Mouse (Mus musculus): ENCODE measurements around the gene Hoxb4. TPM values are rescaled to one million over a fixed set of nuclear protein-coding genes. Genes with fewer than 3 reads are reported as not detected.

Hoxb4 gene
- polyA plus RNA-seq, 1 experiment from 2014 or later = 0.77 TPM

DNA sequence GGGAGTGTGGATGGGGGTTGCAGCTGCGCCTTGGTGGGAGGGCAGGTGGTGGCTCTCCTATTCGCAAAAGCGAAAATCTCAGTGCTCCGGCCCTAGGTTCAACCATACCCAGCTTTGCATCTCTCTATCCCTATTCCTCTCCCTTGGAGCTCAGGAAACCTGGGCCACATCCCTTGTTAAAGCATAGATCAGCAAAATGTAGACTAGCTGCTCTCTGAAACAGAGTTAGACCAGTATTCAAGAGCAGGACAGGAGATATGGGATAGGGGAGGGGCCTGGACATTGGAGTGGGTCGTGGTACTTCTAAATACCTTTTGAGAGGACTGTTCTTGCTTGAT is 2.8 kb upstream of the Hoxb4 start:
- WGBS (ENCODE audit: insufficient replicate concordance) = 5% methylated on average over 5 of the region's 5 CpGs
- no peaks in the 10 kb centered on the region for H3K9me3 ChIP-seq (replicated peaks; ENCODE audit: control insufficient read depth, low read length)
- peak overlapping the region; percentile 63; the same call in 1 of the 2 replicates for H3K9ac ChIP-seq (ENCODE audit: low read depth, low read length)
- H3K27me3 ChIP-seq (ENCODE audit: control insufficient read depth, insufficient read depth, low read length) = peaks cover 97% of the 10 kb centered on the region
- peaks cover 4% of the 10 kb centered on the region; the same call in 1 of the 2 replicates for H3K4me1 ChIP-seq (ENCODE audit: control insufficient read depth, insufficient read depth, low read length)
- no peaks in the 10 kb centered on the region for H3K36me3 ChIP-seq (ENCODE audit: control insufficient read depth, insufficient read depth, low read length)
- H3K4me3 ChIP-seq (ENCODE audit: low read depth, low read length) = peak overlapping the region; percentile 17; the same call in 1 of the 2 replicates
- peak overlapping the region; percentile 51 for H3K4me2 ChIP-seq
- 0 out of 2 replicates have a peak overlapping the region, but pooled peaks have one; percentile 54 for H3K27ac ChIP-seq (ENCODE audit: low read depth, low read length)
- no peak for ATAC-seq (replicated peaks; ENCODE audit: insufficient number of reproducible peaks, low FRiP score, low TSS enrichment)

DNA sequence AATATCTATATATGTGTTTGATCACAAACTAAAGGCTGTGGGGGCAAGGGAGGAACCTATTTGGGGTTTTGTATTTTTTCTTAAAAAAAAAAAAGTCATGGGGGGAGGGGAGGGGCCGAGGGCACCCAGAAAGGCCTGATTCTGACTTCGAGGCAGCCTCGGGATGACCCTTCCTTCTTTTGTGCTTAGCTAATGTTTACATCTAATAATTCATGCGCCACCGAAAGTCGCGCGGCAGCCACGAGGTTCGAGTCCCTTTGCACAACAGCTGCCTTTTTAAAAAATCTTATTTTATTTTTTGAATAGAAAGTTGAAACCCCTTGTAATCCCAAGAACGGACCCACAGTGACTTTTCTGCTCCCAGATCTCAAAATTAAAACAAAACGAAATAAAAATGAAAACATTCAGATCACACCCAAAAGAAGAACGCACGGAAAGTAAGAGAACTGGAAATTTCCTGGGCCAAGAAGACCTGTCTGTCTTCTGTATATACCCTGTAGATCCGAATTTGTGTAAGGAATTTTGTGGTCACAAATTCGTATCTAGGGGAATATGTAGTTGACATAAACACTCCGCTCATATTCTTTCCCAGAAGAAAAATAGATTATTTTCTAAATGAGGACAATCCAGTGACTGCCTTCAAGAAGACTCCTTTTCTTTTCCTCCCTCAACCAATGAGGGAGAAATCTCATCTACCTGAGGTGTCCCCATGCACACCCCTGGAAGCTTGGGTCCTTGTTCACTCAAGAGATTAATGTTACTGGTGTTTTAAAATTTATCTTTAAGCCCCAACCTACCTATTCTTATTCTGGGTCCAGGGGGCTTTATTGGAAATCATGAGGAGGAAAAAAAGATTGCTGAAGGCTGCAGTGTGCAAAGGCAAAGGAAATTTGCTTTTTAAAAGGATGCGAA is 1.1 kb upstream of the Hoxb4 start:
- peaks cover 94% of the 10 kb centered on the region for H3K27me3 ChIP-seq (ENCODE audit: control insufficient read depth, insufficient read depth, low read length)
- no peak overlapping the region for H3K4me3 ChIP-seq (ENCODE audit: low read depth, low read length)
- no peaks in the 10 kb centered on the region for H3K36me3 ChIP-seq (ENCODE audit: control insufficient read depth, insufficient read depth, low read length)
- peak overlapping the region; percentile 74; the same call in 1 of the 2 replicates for H3K4me2 ChIP-seq
- no peaks in the 10 kb centered on the region for H3K9me3 ChIP-seq (replicated peaks; ENCODE audit: control insufficient read depth, low read length)
- no peak overlapping the region for H3K9ac ChIP-seq (ENCODE audit: low read depth, low read length)
- no peak overlapping the region for H3K27ac ChIP-seq (ENCODE audit: low read depth, low read length)
- WGBS (ENCODE audit: insufficient replicate concordance) = 10% methylated on average over 18 of the region's 18 CpGs
- peaks cover 4% of the 10 kb centered on the region; the same call in 1 of the 2 replicates for H3K4me1 ChIP-seq (ENCODE audit: control insufficient read depth, insufficient read depth, low read length)
- ATAC-seq (replicated peaks; ENCODE audit: insufficient number of reproducible peaks, low FRiP score, low TSS enrichment) = no peak

DNA sequence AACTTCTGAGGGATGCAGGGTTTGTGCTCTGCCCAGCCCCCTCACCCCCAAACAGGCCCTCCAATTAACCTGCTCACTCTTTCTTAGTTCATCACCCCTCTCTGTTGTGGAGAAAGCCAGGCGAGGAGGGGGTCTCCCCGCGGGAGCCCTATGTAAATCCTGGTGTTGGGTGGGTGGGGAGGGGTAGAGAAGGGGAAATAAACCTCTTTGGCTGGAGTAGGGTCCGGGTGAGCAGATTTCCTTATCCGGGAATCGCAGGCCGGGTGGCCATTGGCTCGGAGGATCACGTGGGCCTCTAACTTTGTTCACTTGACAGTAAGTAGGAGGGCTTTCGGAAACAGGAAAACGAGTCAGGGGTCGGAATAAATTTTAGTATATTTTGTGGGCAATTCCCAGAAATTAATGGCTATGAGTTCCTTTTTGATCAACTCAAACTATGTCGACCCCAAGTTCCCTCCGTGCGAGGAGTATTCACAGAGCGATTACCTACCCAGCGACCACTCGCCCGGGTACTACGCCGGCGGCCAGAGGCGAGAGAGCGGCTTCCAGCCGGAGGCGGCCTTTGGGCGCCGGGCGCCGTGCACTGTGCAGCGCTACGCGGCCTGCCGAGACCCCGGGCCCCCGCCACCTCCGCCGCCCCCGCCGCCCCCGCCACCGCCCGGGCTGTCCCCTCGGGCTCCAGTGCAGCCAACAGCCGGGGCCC is 452 bp downstream of the Hoxb4 start:
- under 1% methylated on average over 42 of the region's 45 CpGs for WGBS (ENCODE audit: insufficient replicate concordance)
- ATAC-seq (replicated peaks; ENCODE audit: insufficient number of reproducible peaks, low FRiP score, low TSS enrichment) = peak; percentile 71; the same call in 1 of the 2 replicates
- Histone ChIP-seq H3K4me1 (ENCODE audit: control insufficient read depth, insufficient read depth, low read length) (peaks cover 4% of the 10 kb centered on the region; the same call in 1 of the 2 replicates), H3K36me3 (ENCODE audit: control insufficient read depth, insufficient read depth, low read length) (no peaks in the 10 kb centered on the region), H3K27me3 (ENCODE audit: control insufficient read depth, insufficient read depth, low read length) (peaks cover 91% of the 10 kb centered on the region), H3K27ac (ENCODE audit: low read depth, low read length) (peak overlapping the region; percentile 80), H3K9me3 (replicated peaks; ENCODE audit: control insufficient read depth, low read length) (no peaks in the 10 kb centered on the region), H3K9ac (ENCODE audit: low read depth, low read length) (peak overlapping the region; percentile 69), H3K4me2 (peak overlapping the region; percentile 74), H3K4me3 (ENCODE audit: low read depth, low read length) (peak overlapping the region; percentile 55)

DNA sequence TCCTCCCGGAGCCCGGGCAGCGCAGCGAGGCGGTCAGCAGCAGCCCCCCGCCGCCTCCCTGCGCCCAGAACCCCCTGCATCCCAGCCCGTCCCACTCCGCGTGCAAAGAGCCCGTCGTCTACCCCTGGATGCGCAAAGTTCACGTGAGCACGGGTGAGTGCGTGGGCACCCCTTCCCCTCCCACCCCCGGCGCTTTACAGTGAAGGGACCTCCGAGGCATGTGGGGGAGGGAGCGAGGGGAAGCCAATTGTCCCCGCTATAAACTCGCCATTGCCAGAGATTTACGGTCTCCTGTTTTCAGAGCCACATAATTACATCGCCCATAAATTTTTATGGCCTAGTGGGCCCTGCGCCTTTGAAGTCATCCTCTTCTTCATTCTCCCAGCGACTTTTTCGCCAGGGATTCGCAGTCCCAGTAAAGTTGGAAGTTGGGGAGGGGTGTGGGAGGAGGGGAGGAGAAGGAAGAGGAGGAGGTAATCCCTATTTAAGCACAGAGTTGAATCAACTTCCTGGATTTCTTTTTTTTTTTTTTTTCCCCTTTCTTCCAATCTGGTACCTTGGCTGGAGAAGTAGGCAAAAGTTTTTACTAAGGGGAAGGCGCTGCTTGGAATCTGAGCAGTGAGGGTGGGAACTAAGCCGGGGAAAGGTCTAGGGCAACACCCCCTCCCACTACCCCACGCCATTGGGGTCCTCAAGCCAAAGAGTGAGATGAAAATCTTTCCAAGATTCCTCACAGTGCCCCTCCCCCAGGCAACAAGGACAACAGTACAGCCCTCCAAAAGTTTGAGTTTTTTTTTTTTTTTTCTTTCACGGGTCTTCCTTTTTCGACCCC is 1.2 kb downstream of the Hoxb4 start:
- Histone ChIP-seq H3K4me1 (ENCODE audit: control insufficient read depth, insufficient read depth, low read length) (peaks cover 4% of the 10 kb centered on the region; the same call in 1 of the 2 replicates), H3K36me3 (ENCODE audit: control insufficient read depth, insufficient read depth, low read length) (no peaks in the 10 kb centered on the region), H3K27ac (ENCODE audit: low read depth, low read length) (peak overlapping the region; percentile 80), H3K4me2 (peak overlapping the region; percentile 74), H3K9ac (ENCODE audit: low read depth, low read length) (peak overlapping the region; percentile 69), H3K4me3 (ENCODE audit: low read depth, low read length) (peak overlapping the region; percentile 55), H3K9me3 (replicated peaks; ENCODE audit: control insufficient read depth, low read length) (no peaks in the 10 kb centered on the region), H3K27me3 (ENCODE audit: control insufficient read depth, insufficient read depth, low read length) (peaks cover 91% of the 10 kb centered on the region)
- WGBS (ENCODE audit: insufficient replicate concordance) = 0% methylated on average over 28 of the region's 34 CpGs
- no peak for ATAC-seq (replicated peaks; ENCODE audit: insufficient number of reproducible peaks, low FRiP score, low TSS enrichment)

DNA sequence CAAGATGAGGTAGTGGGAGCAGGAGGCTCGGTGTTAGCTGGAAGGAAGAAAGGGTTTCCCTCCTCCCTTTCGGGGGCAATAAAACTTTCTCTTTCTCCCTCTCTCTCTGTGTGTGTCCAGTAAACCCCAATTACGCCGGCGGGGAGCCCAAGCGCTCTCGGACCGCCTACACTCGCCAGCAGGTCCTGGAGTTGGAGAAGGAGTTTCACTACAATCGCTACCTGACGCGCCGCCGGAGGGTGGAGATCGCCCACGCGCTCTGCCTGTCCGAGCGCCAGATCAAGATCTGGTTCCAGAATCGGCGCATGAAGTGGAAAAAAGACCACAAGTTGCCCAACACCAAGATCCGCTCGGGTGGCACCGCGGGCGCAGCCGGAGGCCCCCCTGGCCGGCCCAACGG is 1.8 kb downstream of the Hoxb4 start:
- Histone ChIP-seq H3K9me3 (replicated peaks; ENCODE audit: control insufficient read depth, low read length) (no peaks in the 10 kb centered on the region), H3K4me1 (ENCODE audit: control insufficient read depth, insufficient read depth, low read length) (peaks cover 4% of the 10 kb centered on the region; the same call in 1 of the 2 replicates), H3K36me3 (ENCODE audit: control insufficient read depth, insufficient read depth, low read length) (no peaks in the 10 kb centered on the region), H3K4me3 (ENCODE audit: low read depth, low read length) (peak overlapping the region; percentile 55), H3K27me3 (ENCODE audit: control insufficient read depth, insufficient read depth, low read length) (peaks cover 90% of the 10 kb centered on the region), H3K4me2 (peak overlapping the region; percentile 74), H3K27ac (ENCODE audit: low read depth, low read length) (peak overlapping the region; percentile 80; the same call in 1 of the 2 replicates), H3K9ac (ENCODE audit: low read depth, low read length) (peak overlapping the region; percentile 61; the same call in 1 of the 2 replicates)
- no peak for ATAC-seq (replicated peaks; ENCODE audit: insufficient number of reproducible peaks, low FRiP score, low TSS enrichment)
- under 1% methylated on average over 29 of the region's 29 CpGs for WGBS (ENCODE audit: insufficient replicate concordance)

DNA sequence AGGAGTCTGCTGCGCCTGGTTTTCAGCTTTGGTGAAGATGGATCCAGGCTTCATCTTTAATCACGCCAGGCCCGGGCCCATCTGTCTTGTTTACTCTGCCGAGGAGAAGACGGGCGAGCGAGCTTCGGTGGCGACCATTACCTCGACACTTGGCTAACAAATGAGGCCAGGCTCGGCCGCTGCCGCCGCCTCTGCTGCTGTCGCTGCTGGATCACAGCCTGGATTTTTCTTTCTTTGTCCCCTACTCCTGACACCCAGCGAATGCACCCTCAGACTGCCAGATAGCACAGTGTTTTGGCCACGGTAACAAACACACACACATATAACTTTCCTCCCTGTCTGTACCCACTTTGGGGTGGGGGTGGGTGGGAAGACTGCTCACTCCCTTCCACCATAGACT is 2.6 kb downstream of the Hoxb4 start:
- Histone ChIP-seq H3K4me3 (ENCODE audit: low read depth, low read length) (peak overlapping the region; percentile 16), H3K36me3 (ENCODE audit: control insufficient read depth, insufficient read depth, low read length) (no peaks in the 10 kb centered on the region), H3K9ac (ENCODE audit: low read depth, low read length) (no peak overlapping the region), H3K4me1 (ENCODE audit: control insufficient read depth, insufficient read depth, low read length) (peaks cover 4% of the 10 kb centered on the region; the same call in 1 of the 2 replicates), H3K4me2 (peak overlapping the region; percentile 74; the same call in 1 of the 2 replicates), H3K27me3 (ENCODE audit: control insufficient read depth, insufficient read depth, low read length) (peaks cover 89% of the 10 kb centered on the region), H3K27ac (ENCODE audit: low read depth, low read length) (no peak overlapping the region), H3K9me3 (replicated peaks; ENCODE audit: control insufficient read depth, low read length) (no peaks in the 10 kb centered on the region)
- ATAC-seq (replicated peaks; ENCODE audit: insufficient number of reproducible peaks, low FRiP score, low TSS enrichment) = no peak
- 3% methylated on average over 17 of the region's 17 CpGs for WGBS (ENCODE audit: insufficient replicate concordance)

DNA sequence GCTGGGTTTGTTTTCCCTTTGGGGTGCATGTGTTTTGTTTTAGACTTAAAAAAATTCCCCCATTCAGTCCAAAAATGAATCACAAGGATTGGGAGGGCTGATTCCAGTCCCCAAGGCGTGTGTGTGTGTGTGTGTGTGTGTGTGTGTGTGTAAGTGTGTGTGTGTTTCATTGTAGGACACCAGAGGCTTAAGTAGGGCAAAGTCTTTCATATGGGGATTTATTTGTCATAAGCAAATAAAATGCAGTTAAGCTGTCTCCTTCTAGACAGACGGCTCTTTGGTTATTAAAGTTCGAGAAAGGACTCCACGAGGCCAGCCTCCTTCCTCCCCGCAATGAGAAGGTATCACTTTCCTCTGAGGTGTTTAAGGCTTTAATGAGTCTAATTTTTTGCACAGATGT is 3.8 kb downstream of the Hoxb4 start:
- Histone ChIP-seq H3K4me1 (ENCODE audit: control insufficient read depth, insufficient read depth, low read length) (peaks cover 7% of the 10 kb centered on the region), H3K9me3 (replicated peaks; ENCODE audit: control insufficient read depth, low read length) (no peaks in the 10 kb centered on the region), H3K36me3 (ENCODE audit: control insufficient read depth, insufficient read depth, low read length) (no peaks in the 10 kb centered on the region), H3K4me2 (0 out of 2 replicates have a peak overlapping the region, but pooled peaks have one; percentile 7), H3K4me3 (ENCODE audit: low read depth, low read length) (no peak overlapping the region), H3K9ac (ENCODE audit: low read depth, low read length) (no peak overlapping the region), H3K27me3 (ENCODE audit: control insufficient read depth, insufficient read depth, low read length) (peaks cover 89% of the 10 kb centered on the region), H3K27ac (ENCODE audit: low read depth, low read length) (no peak overlapping the region)
- WGBS (ENCODE audit: insufficient replicate concordance) = 25% methylated on average over 5 of the region's 5 CpGs
- no peak for ATAC-seq (replicated peaks; ENCODE audit: insufficient number of reproducible peaks, low FRiP score, low TSS enrichment)

DNA sequence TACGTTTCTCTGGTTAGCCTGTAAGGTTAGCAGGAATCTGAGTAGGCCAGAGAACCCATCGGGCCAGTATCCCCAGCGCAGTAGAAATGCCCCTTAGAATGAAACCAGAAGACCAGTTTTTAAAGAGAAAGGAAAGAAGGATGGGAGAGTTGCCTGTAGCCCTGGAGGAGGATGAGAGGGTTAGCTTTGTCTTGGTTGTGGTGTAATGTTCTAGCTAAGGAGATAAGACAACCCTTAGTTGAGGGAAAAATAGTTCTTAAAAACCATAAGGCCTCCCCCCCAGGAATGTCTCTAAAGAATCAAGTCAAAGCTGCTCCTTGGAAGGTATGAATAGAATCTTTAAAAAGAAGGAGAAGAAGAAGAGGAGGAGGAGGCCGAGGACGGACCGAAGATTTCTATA is 4.7 kb downstream of the Hoxb4 start:
- no peaks in the 10 kb centered on the region for H3K36me3 ChIP-seq (ENCODE audit: control insufficient read depth, insufficient read depth, low read length)
- no peak overlapping the region for H3K9ac ChIP-seq (ENCODE audit: low read depth, low read length)
- no peak overlapping the region for H3K4me3 ChIP-seq (ENCODE audit: low read depth, low read length)
- ATAC-seq (replicated peaks; ENCODE audit: insufficient number of reproducible peaks, low FRiP score, low TSS enrichment) = no peak
- H3K27ac ChIP-seq (ENCODE audit: low read depth, low read length) = no peak overlapping the region
- H3K4me1 ChIP-seq (ENCODE audit: control insufficient read depth, insufficient read depth, low read length) = peaks cover 7% of the 10 kb centered on the region
- H3K9me3 ChIP-seq (replicated peaks; ENCODE audit: control insufficient read depth, low read length) = no peaks in the 10 kb centered on the region
- peaks cover 91% of the 10 kb centered on the region for H3K27me3 ChIP-seq (ENCODE audit: control insufficient read depth, insufficient read depth, low read length)
- 16% methylated on average over 6 of the region's 6 CpGs for WGBS (ENCODE audit: insufficient replicate concordance)
- no peak overlapping the region for H3K4me2 ChIP-seq
